Mouse (Mus musculus): ENCODE data around the gene Abcc9.

GRCm38 (mm10) chr6:142635185-142635583, 66.9 kb downstream of the Abcc9 start:
- no peak for TF ChIP-seq POLR2A (IDR thresholded peaks at IDR 0.05; ENCODE audit: insufficient read depth, low read depth, low read length)
- no peak for TF ChIP-seq CTCF (IDR thresholded peaks at IDR 0.05; ENCODE audit: insufficient read depth, low read depth, low read length)
